Mouse (Mus musculus) kidney, adult 2 months (tissue): ENCODE data around the gene Cntn5. TPM values are rescaled to one million over a fixed set of nuclear protein-coding genes. Genes with fewer than 3 reads are reported as not detected.

Experiments
- DNase-seq: peaks from one replicate; pipeline ENCODE4 v3.0.0; 2021
- H3K27ac ChIP-seq: fragments of 200-500 bp; 2 replicates; pipeline ENCODE4 v1.5.1; 2012; ENCODE audit warnings: low read depth, low read length, control low read depth, inconsistent platforms; ENCODE audit not compliant: insufficient read depth
- H3K27me3 ChIP-seq: fragments of 200-500 bp; replicated peaks from 2 replicates; pipeline ENCODE4 v1.6.1; 2012; ENCODE audit warnings: mild to moderate bottlenecking, moderate library complexity, low read length, inconsistent platforms; ENCODE audit not compliant: control insufficient read depth, insufficient read depth
- H3K36me3 ChIP-seq: fragments of 200-500 bp; 2 replicates; pipeline ENCODE4 v1.6.1; 2012; ENCODE audit warnings: mild to moderate bottlenecking, moderate library complexity, low read length, inconsistent platforms; ENCODE audit not compliant: control insufficient read depth, insufficient read depth
- H3K4me1 ChIP-seq: fragments of 200-500 bp; 2 replicates; pipeline ENCODE4 v1.6.1; 2011; ENCODE audit warnings: low read length; ENCODE audit not compliant: control insufficient read depth, insufficient read depth
- H3K4me3 ChIP-seq: fragments of 200-500 bp; 2 replicates; pipeline ENCODE4 v1.5.1; 2011; ENCODE audit warnings: mild to moderate bottlenecking, low read depth, low read length, control low read depth; ENCODE audit not compliant: insufficient read depth
- CTCF ChIP-seq: fragments of 200-500 bp; conservative IDR thresholded peaks from 2 replicates; pipeline ENCODE4 v1.5.1; 2011; ENCODE audit warnings: low read depth, mild to moderate bottlenecking, control low read depth, low read length, moderate library complexity, mixed read lengths; ENCODE audit not compliant: insufficient read depth, insufficient read length
- POLR2A ChIP-seq: fragments of 200-500 bp; IDR thresholded peaks from one replicate; pipeline ENCODE4 v1.6.1; 2011; ENCODE audit warnings: low read depth, low read length, control low read depth
- WGBS: fragments of 180-500 bp; shearing (Covaris S2); methylation state at CpG from one replicate; pipeline ENCODE4 v1.1.7; 2018; 5-methylcytosine and 5-hydroxymethylcytosine counted together
- polyA plus RNA-seq: library from polyadenylated mRNA; depleted of rRNA; stranded (reverse); fragments of >200 nt; gene quantifications from 2 replicates; pipeline ENCODE4 v1.2.3, GENCODE M21; 2012

Gene Cntn5
- polyA plus RNA-seq, 1 experiment = 0.09 TPM

DNA sequence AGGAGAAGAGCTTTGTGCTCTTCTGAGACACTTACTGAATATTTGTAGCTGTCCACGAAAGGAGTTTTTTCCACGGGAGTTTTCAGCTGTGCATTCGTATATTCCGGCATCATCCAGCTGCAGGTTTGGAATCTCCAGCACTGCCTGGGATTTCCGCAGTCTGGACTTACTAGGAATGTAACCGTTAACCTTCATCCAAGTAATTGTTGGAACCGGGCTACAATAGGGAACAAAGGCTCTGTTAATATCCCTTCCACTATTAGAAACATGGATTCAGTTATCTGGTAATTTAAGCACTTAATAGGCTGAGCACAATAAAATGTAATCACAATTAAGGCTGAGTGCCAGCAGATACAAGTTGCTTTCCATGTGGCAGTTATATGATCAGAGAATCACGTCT is 920.5 kb downstream of the Cntn5 start:
- no peaks in the 10 kb centered on the region for H3K36me3 ChIP-seq
- no peak overlapping the region for H3K4me3 ChIP-seq
- TF ChIP-seq CTCF (no peak), POLR2A (no peak)
- H3K27me3 ChIP-seq = no peaks in the 10 kb centered on the region
- 69% methylated on average over 8 of the region's 8 CpGs for WGBS
- DNase-seq = no peak
- no peaks in the 10 kb centered on the region for H3K4me1 ChIP-seq
- H3K27ac ChIP-seq = no peak overlapping the region

DNA sequence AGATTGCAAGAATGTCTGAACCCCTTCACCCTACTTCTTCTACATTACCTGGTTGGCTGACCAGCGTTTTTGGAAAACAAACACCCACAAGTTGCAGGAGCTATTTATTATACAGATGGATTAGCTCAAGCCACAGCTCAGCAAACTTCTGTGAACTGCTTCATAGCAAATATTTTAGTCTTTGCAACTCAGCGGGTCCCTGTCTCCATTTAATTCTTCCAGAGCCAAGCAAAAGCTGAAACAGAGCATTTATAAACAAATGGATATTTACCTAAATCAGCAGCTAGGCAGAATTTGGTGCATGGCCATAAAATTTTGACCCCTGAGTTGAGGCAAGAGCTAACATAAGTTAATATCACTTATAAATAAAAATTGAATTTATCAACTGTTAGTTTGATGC is 921.4 kb downstream of the Cntn5 start:
- no peak for DNase-seq
- H3K4me1 ChIP-seq = no peaks in the 10 kb centered on the region
- H3K4me3 ChIP-seq = no peak overlapping the region
- H3K27ac ChIP-seq = no peak overlapping the region
- 37% methylated on average over 2 of the region's 2 CpGs for WGBS
- H3K27me3 ChIP-seq = no peaks in the 10 kb centered on the region
- TF ChIP-seq CTCF = no peak
- TF ChIP-seq POLR2A = no peak
- no peaks in the 10 kb centered on the region for H3K36me3 ChIP-seq

DNA sequence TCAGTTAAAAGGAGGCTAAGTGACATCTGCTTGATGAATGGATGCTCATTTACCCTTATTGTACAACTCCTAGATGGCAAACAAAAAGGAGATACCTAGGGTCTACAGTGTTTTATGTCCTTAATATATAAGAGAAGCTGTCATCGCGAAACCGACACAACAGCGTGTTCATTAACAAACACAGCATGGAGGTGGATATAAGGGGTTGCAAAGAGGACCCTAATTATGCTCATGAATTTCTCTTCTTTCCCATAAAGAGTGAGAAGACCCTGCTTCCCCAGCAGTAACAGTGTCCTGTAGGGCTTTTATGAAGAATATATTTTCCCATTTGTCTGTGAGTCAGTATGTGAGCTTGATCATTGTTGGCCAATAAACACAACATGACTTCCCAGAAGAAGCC is 939.2 kb downstream of the Cntn5 start:
- WGBS = 87% methylated on average over 4 of the region's 4 CpGs
- no peaks in the 10 kb centered on the region for H3K36me3 ChIP-seq
- TF ChIP-seq CTCF = no peak
- no peak for TF ChIP-seq POLR2A
- DNase-seq = no peak
- no peaks in the 10 kb centered on the region for H3K27me3 ChIP-seq
- H3K4me3 ChIP-seq = no peak overlapping the region
- H3K27ac ChIP-seq = no peak overlapping the region
- no peaks in the 10 kb centered on the region for H3K4me1 ChIP-seq

DNA sequence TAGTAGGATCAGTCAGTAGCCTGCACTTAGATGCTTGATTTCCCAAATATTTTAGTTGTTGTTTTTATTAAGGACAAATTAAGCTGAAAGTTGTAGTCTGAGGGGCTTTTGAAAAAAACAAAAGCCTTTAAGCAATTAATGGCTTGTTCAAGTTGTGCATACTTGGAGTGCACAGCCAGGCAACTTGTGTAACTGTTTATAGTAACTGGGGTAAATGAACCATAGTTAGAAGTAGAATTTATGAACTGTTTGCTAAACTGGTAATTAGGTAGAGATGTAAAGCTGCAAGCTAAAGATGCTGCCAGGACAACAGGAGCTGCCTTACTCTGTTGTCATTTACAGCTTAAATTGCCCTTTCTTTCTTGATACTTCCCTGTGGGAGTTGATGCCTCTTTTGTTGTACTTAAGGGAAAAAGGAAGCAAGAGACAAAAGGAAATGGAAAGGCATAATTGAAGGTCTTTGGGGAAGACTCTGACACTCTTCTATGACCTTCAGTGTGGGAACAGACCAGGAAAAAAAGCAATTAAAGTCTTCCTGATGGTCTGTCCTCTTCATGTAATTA is 943.9 kb downstream of the Cntn5 start:
- TF ChIP-seq CTCF (no peak), POLR2A (no peak)
- no peak for DNase-seq
- Histone ChIP-seq H3K27ac (no peak overlapping the region), H3K4me1 (no peaks in the 10 kb centered on the region), H3K36me3 (no peaks in the 10 kb centered on the region), H3K4me3 (no peak overlapping the region), H3K27me3 (no peaks in the 10 kb centered on the region)

DNA sequence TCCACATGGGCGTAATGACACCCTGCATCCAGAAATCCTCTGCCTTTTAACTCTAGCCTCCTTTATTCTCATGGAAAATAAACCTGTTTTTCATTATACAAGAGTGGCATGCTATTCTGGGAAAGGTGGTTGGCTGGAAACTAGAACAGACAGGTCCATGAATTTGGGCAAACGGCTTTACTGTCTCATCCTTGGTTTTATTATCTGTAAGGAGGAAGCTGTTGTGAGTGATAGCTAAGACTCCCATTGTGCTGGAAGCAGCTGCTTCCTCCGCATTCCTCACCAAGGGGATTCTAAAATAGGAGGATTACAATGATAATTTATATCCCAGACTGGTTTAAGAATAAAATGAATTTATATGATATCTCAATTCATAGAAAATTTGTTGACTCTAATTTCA is 955.2 kb downstream of the Cntn5 start:
- no peak overlapping the region for H3K27ac ChIP-seq
- no peak for DNase-seq
- WGBS = 46% methylated on average over 3 of the region's 3 CpGs
- TF ChIP-seq POLR2A (no peak), CTCF (no peak)
- no peaks in the 10 kb centered on the region for H3K4me1 ChIP-seq
- H3K36me3 ChIP-seq = no peaks in the 10 kb centered on the region
- no peak overlapping the region for H3K4me3 ChIP-seq
- no peaks in the 10 kb centered on the region for H3K27me3 ChIP-seq

DNA sequence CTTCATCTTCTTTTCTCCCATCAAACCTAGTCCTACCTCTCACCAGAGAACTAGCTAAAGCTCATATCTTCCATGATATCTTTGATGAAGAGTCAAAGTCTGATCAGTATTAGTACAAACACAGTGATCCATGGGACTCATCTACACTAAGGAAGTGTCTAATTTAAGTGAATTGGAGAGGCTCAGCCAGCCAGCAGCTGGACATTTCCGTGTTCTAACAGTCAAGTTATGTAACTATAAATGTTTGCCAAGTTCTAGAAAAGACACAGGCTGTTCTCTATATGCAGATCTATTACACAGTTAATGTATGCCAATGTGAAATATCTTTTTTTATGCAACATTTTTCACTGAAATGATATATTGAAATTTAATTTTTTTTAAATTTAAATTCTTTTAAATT is 959.7 kb downstream of the Cntn5 start:
- Histone ChIP-seq H3K4me3 (no peak overlapping the region), H3K36me3 (no peaks in the 10 kb centered on the region), H3K27me3 (no peaks in the 10 kb centered on the region), H3K4me1 (no peaks in the 10 kb centered on the region), H3K27ac (no peak overlapping the region)
- TF ChIP-seq POLR2A (no peak), CTCF (no peak)
- WGBS = 59% methylated on average over 1 of the region's 1 CpGs
- DNase-seq = no peak

DNA sequence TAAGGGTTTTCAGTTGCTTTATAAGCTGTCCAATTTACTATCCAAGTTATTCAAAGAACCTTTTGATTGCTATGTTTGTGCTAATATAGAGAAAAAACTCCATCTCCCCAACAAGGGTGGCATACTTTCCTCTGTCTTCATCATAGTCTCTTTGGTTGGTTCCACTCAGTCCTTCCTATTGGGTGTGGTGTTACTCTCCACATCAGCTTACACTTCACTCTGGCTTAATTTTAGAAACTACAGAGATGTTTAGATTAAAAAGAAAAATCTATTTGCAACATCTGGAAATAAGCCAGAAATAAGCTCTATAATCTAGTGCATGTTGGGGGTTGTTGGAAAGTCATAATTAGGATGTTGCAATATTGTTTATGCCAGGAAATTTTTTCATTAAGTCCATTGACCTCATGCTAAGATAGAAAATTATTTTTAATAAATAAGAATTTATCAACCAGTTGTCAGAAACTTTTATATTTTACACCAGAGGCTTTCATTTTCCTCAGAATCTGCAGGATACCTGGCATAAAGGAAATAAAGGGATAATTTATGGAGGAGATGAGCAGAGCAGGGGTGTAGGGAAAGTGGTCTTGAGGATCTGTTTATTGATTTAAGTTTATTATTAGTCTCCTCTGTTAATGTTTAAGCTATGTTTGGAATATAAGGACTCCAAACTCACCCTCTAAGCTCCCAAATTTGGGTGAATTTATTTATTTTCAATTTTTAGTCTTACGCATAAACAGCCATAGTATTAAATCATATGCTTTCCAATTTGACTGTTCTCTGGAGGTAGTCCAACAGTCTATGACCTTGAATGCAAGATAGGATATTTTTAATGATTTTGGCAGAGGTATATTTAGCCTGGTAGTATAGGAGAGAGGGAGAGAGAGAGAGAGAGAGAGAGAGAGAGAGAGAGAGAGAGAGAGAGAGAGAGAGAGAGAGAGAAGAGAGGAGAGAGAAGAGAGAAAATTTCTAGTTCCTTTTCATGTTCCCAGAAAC is 966.8 kb downstream of the Cntn5 start:
- TF ChIP-seq CTCF = no peak
- no peak for TF ChIP-seq POLR2A
- no peak for DNase-seq
- H3K4me3 ChIP-seq = no peak overlapping the region
- H3K4me1 ChIP-seq = no peaks in the 10 kb centered on the region
- no peak overlapping the region for H3K27ac ChIP-seq
- 83% methylated on average over 1 of the region's 1 CpGs for WGBS
- no peaks in the 10 kb centered on the region for H3K27me3 ChIP-seq
- H3K36me3 ChIP-seq = no peaks in the 10 kb centered on the region
